Mouse (Mus musculus) E14TG2a.4 (cell line): ENCODE measurements at regions not wholly inside any gene's neighbourhood (a gene's known extent, or its start where the extent isn't known, plus 50 kb on each side); places are given as distances from the start of the nearest gene placed in this dataset.

ENCODE experiments used
- CTCF ChIP-seq: conservative IDR thresholded peaks from 2 replicates; pipeline ENCODE4 v1.5.1; 2014; ENCODE audit warnings: low read length
- POU5F1 ChIP-seq: IDR thresholded peaks from 2 replicates; pipeline ENCODE4 v1.6.1; 2014; ENCODE audit warnings: low read length, borderline replicate concordance

DNA sequence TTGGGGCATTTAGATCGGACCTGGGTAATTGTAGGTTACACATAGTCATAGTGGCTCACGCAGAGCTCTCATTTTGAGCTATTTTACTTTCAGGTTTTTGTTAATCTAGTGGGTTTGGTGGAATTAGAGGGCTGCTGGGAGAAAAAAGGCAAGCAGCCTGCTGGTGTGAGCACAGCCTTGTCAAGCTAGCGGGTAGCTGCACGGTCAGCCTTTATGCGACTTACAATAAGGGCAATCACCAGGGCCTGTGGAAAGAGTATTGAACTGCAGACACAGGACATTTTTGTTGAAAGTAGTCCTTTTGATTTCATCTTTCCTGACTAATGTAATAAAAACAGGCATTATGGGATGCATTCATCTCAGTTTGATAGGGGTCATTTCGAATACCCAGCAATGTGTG is 750.8 kb upstream of the Car8 start:
- TF ChIP-seq CTCF, result no peak
- no peak for TF ChIP-seq POU5F1
